Mouse (Mus musculus): ENCODE measurements at regions not wholly inside any gene's neighbourhood (a gene's known extent, or its start where the extent isn't known, plus 50 kb on each side); places are given as distances from the start of the nearest gene placed in this dataset.

- no peak for TF ChIP-seq CTCF (IDR thresholded peaks at IDR 0.05; ENCODE audit: borderline replicate concordance, insufficient read depth, low read depth, low read length)
- TF ChIP-seq POLR2A (IDR thresholded peaks at IDR 0.05; ENCODE audit: borderline replicate concordance, insufficient read depth, low read length): no peak
These were observed 51.2 kb upstream of the Smg1 start for GRCm38 (mm10) chr7:118294637-118295036.
